Mouse (Mus musculus): ENCODE data around the gene Znhit3.
A peak's percentile ranks its signal among the peaks of the same experiment; 100 is the strongest.

Znhit3 gene

DNA sequence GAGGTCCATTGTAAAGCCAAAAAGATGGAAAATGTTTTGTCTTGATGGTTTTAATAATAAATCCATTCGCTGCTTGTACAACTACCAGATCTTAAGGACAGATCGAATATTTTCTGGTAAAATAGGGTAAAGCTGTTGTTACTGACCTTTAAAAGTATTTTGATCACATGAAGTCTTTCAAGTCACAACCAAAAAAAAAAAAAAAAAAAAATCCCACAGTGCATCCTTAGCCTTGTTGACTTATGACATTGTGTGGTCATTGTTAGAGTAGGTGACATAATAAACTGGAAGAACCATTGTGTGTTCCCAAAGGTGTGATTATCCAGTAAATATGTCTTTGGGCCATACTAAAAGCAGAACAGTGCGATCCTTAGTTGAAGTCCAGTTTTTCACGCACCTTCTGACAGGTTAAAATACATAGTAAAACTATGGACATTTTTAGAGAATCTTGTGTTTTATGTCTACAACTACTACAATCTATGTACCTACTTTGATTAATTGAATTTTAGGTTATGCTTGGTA, 44.6 kb downstream of the Znhit3 start:
- no peak for DNase-seq

DNA sequence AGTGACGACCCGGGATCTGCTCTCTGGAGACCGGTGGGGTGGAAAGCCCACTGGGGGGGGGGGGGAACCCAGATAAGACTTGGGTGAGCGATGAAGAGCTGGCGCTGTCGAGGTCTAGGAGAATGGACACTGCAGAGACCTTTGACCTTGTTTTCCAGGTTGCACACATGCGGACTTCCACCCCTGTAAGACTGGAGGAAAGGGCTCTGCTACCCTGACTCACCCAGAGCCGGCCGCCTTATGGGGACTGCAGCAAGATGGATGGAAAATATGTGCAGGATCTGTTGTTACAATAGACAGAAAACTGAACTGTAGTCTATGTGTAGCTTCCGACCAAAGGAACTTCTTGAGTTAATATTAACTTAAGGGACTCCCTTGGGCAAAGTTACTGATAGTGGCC, 45.1 kb downstream of the Znhit3 start:
- no peak for DNase-seq

DNA sequence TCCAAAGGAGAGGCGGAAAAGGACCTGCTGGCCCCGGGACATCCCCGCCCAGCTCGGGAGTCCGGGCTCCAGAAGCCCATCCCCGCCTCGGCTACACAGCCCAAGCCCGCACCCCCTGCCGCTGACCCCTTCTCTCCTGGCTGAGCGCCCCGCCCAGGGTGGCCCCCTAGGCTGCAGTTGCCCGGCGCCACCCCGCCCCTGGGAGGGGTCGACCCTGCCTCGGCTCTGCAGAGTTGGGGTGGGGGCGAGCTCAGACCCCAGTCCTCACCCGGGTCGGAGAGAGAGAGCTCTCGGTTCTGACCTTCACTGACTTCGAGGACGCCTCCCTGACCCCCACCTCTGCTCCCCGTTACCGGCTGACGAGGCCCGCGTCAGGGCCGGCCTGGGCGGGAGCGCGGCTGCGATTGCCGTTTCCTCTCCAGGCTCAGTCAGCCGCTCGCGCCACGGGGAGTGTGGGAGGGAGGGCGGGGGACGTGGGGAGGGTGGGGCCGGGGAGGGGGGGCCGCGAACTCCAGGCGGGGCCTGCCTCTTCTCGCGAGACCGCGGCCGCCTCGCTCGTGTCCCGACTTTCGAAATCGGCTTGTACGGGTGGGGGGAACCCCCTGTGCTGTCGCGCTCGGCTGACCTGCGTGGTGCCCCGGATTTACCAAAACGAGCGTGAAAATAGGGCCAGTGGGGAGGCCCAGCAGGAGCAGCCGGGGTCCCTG, 45.7 kb downstream of the Znhit3 start, which contains the start of gene Ggnbp2:
Gene Ggnbp2, minus strand, starts transcription at position 481 of the 707 bp plus-strand sequence.
- DNase-seq = peak; percentile 92 to 93

DNA sequence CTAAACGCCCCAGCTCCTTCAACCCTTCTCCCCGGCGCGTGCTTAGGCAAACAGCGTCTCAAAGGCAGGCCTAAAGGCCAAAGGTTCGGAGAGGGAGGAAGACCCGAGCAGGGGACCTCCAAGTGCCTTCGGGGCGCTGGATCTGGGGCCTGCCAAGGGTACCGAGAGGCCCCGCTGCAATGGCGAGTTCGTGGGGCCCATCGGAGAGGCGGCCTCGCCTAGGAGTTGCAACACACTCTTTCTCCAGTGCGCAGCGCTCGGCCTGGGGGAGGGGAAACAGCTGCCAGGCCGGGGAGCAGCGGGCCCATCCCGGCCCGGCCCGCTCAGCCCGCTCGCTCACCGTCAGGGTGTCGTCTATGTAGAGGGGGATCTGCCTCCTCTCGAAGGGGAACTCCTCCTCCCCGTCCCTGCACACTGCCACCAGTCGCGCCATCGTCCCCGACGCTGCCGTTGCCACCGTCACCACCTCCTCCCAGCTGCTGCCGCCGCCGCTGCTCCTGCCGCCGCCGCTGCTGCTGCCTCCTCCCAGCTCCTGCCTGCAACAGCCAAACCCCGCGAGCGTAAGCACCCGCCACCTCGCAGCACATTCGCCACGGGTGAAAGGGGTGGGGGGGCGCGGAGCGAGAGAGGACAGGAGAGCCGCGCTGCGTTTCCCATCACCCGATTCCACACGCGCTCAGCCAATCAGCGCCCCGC, 46.5 kb downstream of the Znhit3 start:
- DNase-seq = peak; percentile 92 to 95

- DNase-seq = no peak
These were observed 47.3 kb downstream of the Znhit3 start for GRCm38 (mm10) chr11:84868786-84869259.

GRCm38 (mm10) chr11:84867586-84867985, 48.6 kb downstream of the Znhit3 start:
- no peak for DNase-seq

DNA sequence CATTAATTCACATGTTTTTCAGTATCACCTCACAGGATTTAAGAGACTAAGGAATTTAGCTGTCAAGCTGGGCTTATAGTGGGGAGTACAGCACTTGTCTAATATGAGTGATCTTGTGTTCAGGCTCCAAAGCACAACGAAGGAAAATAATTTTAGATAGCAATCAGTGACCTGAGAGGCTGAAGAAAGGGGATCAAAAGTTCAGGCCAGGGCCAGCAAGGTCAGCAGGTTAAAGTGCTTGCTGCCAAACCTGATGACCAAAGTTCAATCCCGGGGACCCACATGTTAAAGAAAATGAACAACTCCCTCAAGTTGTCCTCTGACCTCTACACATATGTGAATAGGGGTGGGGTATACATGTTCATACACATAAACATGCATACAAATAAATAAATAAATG, 50.9 kb downstream of the Znhit3 start:
- DNase-seq = no peak

All from lung, adult 18-20 months (tissue).